Mouse (Mus musculus) myocyte (in vitro differentiated cells): Measurements from ENCODE around the gene Lrrc10b. TPM values are rescaled to one million over a fixed set of nuclear protein-coding genes. Genes with fewer than 3 reads are reported as not detected.

Source experiments
- H3K27me3 ChIP-seq: one replicate; pipeline ENCODE4 v1.6.1; 2011; ENCODE audit not compliant: control insufficient read depth, insufficient read depth, insufficient read length
- H3K36me3 ChIP-seq: one replicate; pipeline ENCODE4 v1.6.1; 2011; ENCODE audit not compliant: control insufficient read depth, insufficient read depth
- H3K4me2 ChIP-seq: one replicate; pipeline ENCODE4 v1.6.1; 2011; ENCODE audit warnings: low read depth, control low read depth
- H3K4me3 ChIP-seq: one replicate; pipeline ENCODE4 v1.5.1; 2011; ENCODE audit warnings: mild to moderate bottlenecking, control low read depth, moderate library complexity
- H3K79me2 ChIP-seq: one replicate; pipeline ENCODE4 v1.6.1; 2011; ENCODE audit not compliant: control insufficient read depth, insufficient read depth
- H3ac ChIP-seq: one replicate; pipeline ENCODE4 v1.6.1; 2011; ENCODE audit not compliant: control insufficient read depth, insufficient read length
- CEBPB ChIP-seq: IDR thresholded peaks from 2 replicates; pipeline ENCODE4 v1.6.1; 2011; ENCODE audit warnings: mild to moderate bottlenecking, moderate library complexity; ENCODE audit not compliant: poor library complexity, insufficient read depth, severe bottlenecking
- E2F4 ChIP-seq: IDR thresholded peaks from one replicate; pipeline ENCODE4 v1.6.1; 2011; ENCODE audit warnings: mild to moderate bottlenecking, control low read depth, moderate library complexity; ENCODE audit not compliant: insufficient read depth
- MAX ChIP-seq: IDR thresholded peaks from one replicate; pipeline ENCODE4 v1.6.1; 2011; ENCODE audit warnings: low read depth, mild to moderate bottlenecking, control low read depth
- MYOD1 ChIP-seq, 3 experiments: IDR thresholded peaks; one replicate each; pipeline ENCODE4 v1.6.1; 2011; ENCODE audit warnings: control low read depth in 2 of 3, low read depth in 2 of 3, mild to moderate bottlenecking in 2 of 3, moderate library complexity in 1 of 3; ENCODE audit not compliant: insufficient read length in 2 of 3, control insufficient read depth in 1 of 3
- MYOG ChIP-seq, 3 experiments: IDR thresholded peaks; one replicate each; pipeline ENCODE4 v1.6.1; 2011; ENCODE audit warnings: control low read depth in 2 of 3, low read depth in 2 of 3, mild to moderate bottlenecking in 2 of 3; ENCODE audit not compliant: insufficient read length in 2 of 3, control insufficient read depth in 1 of 3, insufficient read depth in 1 of 3
- POLR2A ChIP-seq: IDR thresholded peaks from one replicate; pipeline ENCODE4 v1.6.1; 2011; ENCODE audit warnings: low read depth, mild to moderate bottlenecking, control low read depth, moderate library complexity; ENCODE audit not compliant: insufficient read length
- POLR2AphosphoS2 ChIP-seq: IDR thresholded peaks from one replicate; pipeline ENCODE4 v1.6.1; 2011; ENCODE audit warnings: low read depth, control low read depth; ENCODE audit not compliant: insufficient read length
- REST ChIP-seq: IDR thresholded peaks from one replicate; pipeline ENCODE4 v1.6.1; 2011; ENCODE audit warnings: mild to moderate bottlenecking, control low read depth, moderate library complexity; ENCODE audit not compliant: insufficient read depth, insufficient read length
- SRF ChIP-seq: IDR thresholded peaks from one replicate; pipeline ENCODE4 v1.6.1; 2011; ENCODE audit warnings: low read depth; ENCODE audit not compliant: control insufficient read depth, insufficient read length
- TCF12 ChIP-seq: IDR thresholded peaks from one replicate; pipeline ENCODE4 v1.6.1; 2011; ENCODE audit warnings: mild to moderate bottlenecking, control low read depth; ENCODE audit not compliant: poor library complexity, insufficient read depth, severe bottlenecking
- TCF3 ChIP-seq: IDR thresholded peaks from one replicate; pipeline ENCODE4 v1.6.1; 2011; ENCODE audit warnings: low read depth, control low read depth; ENCODE audit not compliant: insufficient read length
- USF1 ChIP-seq: IDR thresholded peaks from one replicate; pipeline ENCODE4 v1.6.1; 2011; ENCODE audit warnings: low read depth, mild to moderate bottlenecking, control low read depth, moderate library complexity
- polyA plus RNA-seq: library from polyadenylated mRNA; unstranded; fragments of >200 nt; fragmentation: generic; extraction: Trizol; gene quantifications from one replicate; pipeline ENCODE4 v1.2.1, GENCODE M21; 2012; ENCODE audit warnings: missing spikeins

Gene Lrrc10b
- polyA plus RNA-seq, 1 experiment, result 1.3 TPM

DNA sequence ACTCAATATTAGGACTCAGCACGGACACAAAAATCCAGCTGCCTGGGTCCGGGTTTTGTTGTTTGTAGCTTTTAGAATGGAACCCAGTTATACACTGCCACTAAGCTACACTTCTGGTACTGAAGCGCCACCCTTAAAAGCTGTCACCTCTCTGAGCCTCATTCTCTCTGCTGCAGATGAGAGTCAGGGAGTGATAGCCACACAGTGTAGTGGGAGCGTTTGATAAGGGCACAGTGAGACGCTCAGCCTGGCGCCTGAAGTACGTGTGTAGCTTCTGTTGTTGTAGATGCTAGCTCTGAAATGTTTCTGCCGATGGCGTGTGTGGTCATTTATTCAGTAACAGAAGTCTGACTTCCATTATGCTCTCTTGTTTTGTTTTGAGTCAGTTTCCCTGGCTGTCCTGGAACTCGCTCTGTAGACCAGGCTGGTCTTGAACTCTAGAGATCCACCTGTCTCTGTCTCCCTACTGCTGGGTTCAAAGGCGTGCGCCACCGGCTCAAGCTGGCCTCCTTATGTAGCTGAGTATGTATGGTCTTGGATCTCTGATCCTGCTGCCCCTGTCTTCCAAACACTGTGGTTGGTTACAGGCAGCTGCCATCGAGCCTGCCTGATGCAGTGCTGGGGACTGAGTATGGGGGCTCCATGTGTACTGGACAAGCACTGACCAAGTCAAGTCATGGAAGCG lies 12.4 kb downstream of the Lrrc10b start:
- H3K4me3 ChIP-seq, result no peak overlapping the region
- TF ChIP-seq MYOG (IDR thresholded peaks at IDR 0.05; ENCODE audit: control insufficient read depth in 1 of 3, insufficient read depth in 1 of 3, insufficient read length in 2 of 3, low read depth in 2 of 3) (no peak), POLR2AphosphoS2 (no peak), MYOD1 (IDR thresholded peaks at IDR 0.05; ENCODE audit: control insufficient read depth in 1 of 3, insufficient read length in 2 of 3, low read depth in 2 of 3) (no peak), E2F4 (no peak), SRF (no peak), POLR2A (no peak), USF1 (no peak), TCF3 (no peak), CEBPB (no peak), REST (no peak), TCF12 (no peak), MAX (no peak)
- no peak overlapping the region for H3K4me2 ChIP-seq
- peaks cover 28% of the 10 kb centered on the region for H3K27me3 ChIP-seq
- H3K36me3 ChIP-seq, result no peaks in the 10 kb centered on the region
- no peaks in the 10 kb centered on the region for H3K79me2 ChIP-seq
- no peak overlapping the region for H3ac ChIP-seq

DNA sequence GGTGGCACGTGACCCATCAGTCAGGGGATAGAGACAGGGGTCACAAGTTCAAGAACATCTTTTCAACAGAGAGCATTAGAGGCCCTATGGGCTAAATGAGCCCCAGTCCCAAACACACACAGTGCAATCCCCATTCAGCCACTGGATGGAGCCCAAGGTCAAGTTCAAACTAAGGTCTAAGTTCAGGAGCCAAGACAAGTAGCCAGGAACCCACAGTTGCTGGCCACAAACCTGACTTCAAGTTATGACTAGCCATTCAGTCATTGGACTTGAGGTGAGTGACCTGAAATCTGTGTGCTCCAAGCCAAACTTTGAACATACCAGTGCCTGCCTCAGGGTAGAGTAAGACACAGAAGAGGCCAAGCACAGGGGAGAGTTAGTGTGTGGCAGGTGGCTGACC lies 19.8 kb downstream of the Lrrc10b start:
- no peak for TF ChIP-seq MYOG (IDR thresholded peaks at IDR 0.05; ENCODE audit: control insufficient read depth in 1 of 3, insufficient read depth in 1 of 3, insufficient read length in 2 of 3, low read depth in 2 of 3)
- TF ChIP-seq POLR2AphosphoS2, result no peak
- TF ChIP-seq REST, result no peak
- TF ChIP-seq TCF3, result no peak
- no peaks in the 10 kb centered on the region for H3K36me3 ChIP-seq
- H3ac ChIP-seq, result no peak overlapping the region
- no peak overlapping the region for H3K4me2 ChIP-seq
- no peaks in the 10 kb centered on the region for H3K79me2 ChIP-seq
- H3K4me3 ChIP-seq, result no peak overlapping the region
- H3K27me3 ChIP-seq, result peaks cover 59% of the 10 kb centered on the region

DNA sequence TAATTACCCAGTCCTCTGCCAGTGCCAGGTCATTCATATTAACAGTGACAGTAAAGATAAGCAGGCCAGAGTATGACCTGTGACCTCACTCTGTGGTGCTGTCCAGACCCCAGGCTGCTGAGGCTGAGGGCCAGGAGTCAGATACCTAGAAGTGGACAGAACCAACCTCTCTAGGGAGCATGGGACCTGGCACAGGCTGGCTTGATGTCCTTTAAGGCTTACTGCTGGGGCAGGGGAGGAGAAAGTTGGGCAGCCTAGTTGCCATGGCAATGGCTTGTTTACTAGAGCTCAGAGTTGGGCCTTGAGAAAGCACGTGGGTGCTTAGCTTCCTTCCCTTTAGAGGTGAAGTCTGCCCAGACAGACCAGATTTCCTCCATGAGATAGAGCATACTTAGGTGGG lies 20.5 kb downstream of the Lrrc10b start:
- Histone ChIP-seq H3K4me3 (no peak overlapping the region), H3K4me2 (no peak overlapping the region), H3K36me3 (no peaks in the 10 kb centered on the region), H3K27me3 (peaks cover 59% of the 10 kb centered on the region), H3ac (no peak overlapping the region), H3K79me2 (no peaks in the 10 kb centered on the region)
- TF ChIP-seq TCF3 (no peak), REST (no peak), POLR2AphosphoS2 (no peak), USF1 (no peak), SRF (no peak), CEBPB (no peak), E2F4 (no peak), POLR2A (no peak), MYOG (IDR thresholded peaks at IDR 0.05; ENCODE audit: control insufficient read depth in 1 of 3, insufficient read depth in 1 of 3, insufficient read length in 2 of 3, low read depth in 2 of 3) (no peak), MAX (no peak), TCF12 (no peak), MYOD1 (IDR thresholded peaks at IDR 0.05; ENCODE audit: control insufficient read depth in 1 of 3, insufficient read length in 2 of 3, low read depth in 2 of 3) (no peak)

DNA sequence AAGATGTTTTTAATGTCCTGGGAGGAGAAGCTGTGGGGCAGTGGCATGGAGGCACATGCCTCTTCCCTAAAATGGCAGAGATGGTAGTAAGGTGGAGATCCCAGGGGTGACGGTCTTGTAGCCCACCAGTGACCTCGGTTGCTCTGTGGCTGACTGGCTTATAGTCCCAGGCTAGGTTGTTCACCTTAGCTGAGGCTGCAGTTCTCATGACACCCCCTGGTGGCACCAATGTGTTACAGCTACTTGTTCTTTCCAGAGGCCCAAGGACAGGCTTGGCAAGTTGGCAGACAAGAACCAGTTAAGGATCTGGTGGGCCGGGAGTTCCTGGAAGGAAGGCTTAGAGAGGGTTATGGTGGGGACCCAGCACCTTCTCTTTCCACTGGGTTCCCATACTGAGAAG lies 21.4 kb downstream of the Lrrc10b start:
- H3K4me3 ChIP-seq, result no peak overlapping the region
- TF ChIP-seq USF1, result no peak
- no peak for TF ChIP-seq E2F4
- TF ChIP-seq MAX, result no peak
- no peak for TF ChIP-seq POLR2A
- no peak for TF ChIP-seq SRF
- no peak for TF ChIP-seq REST
- no peak for TF ChIP-seq TCF12
- TF ChIP-seq POLR2AphosphoS2, result no peak
- no peak for TF ChIP-seq MYOD1 (IDR thresholded peaks at IDR 0.05; ENCODE audit: control insufficient read depth in 1 of 3, insufficient read length in 2 of 3, low read depth in 2 of 3)
- no peak for TF ChIP-seq TCF3
- TF ChIP-seq MYOG (IDR thresholded peaks at IDR 0.05; ENCODE audit: control insufficient read depth in 1 of 3, insufficient read depth in 1 of 3, insufficient read length in 2 of 3, low read depth in 2 of 3), result no peak
- no peak for TF ChIP-seq CEBPB
- no peaks in the 10 kb centered on the region for H3K36me3 ChIP-seq
- no peaks in the 10 kb centered on the region for H3K79me2 ChIP-seq
- peaks cover 67% of the 10 kb centered on the region for H3K27me3 ChIP-seq
- H3K4me2 ChIP-seq, result no peak overlapping the region
- H3ac ChIP-seq, result no peak overlapping the region

DNA sequence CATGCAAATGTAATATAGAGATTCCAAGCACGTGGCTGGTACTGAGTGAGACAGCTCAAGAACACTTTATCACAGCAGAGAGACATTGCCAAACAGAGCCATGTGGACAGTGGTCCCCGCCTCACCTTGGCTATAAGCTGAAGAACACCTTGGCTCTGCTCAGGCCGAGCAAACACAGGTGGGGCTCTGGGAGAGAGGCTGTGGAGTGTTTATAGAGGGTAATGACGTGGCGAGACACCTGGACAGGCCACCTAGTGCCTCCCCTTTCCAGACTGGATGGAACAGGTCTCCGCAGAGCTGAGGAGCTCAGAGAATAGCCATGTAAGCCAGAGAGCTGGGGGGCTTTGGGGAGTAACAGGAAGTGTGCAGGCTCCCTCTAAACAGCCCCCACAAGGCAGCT lies 22.3 kb downstream of the Lrrc10b start:
- no peak overlapping the region for H3K4me3 ChIP-seq
- no peak for TF ChIP-seq USF1
- TF ChIP-seq TCF12, result no peak
- no peak for TF ChIP-seq E2F4
- no peak for TF ChIP-seq MYOG (IDR thresholded peaks at IDR 0.05; ENCODE audit: control insufficient read depth in 1 of 3, insufficient read depth in 1 of 3, insufficient read length in 2 of 3, low read depth in 2 of 3)
- TF ChIP-seq CEBPB, result no peak
- TF ChIP-seq MYOD1 (IDR thresholded peaks at IDR 0.05; ENCODE audit: control insufficient read depth in 1 of 3, insufficient read length in 2 of 3, low read depth in 2 of 3), result no peak
- no peak for TF ChIP-seq MAX
- no peak for TF ChIP-seq TCF3
- no peak for TF ChIP-seq POLR2A
- no peak for TF ChIP-seq REST
- TF ChIP-seq POLR2AphosphoS2, result no peak
- H3K4me2 ChIP-seq, result no peak overlapping the region
- no peak overlapping the region for H3ac ChIP-seq
- H3K79me2 ChIP-seq, result no peaks in the 10 kb centered on the region
- H3K36me3 ChIP-seq, result no peaks in the 10 kb centered on the region
- peaks cover 73% of the 10 kb centered on the region for H3K27me3 ChIP-seq
